Mouse (Mus musculus) urinary bladder, postnatal 14 days (tissue): ENCODE measurements around the gene Zswim1.
A peak's percentile ranks its signal among the peaks of the same experiment; 100 is the strongest.
"Not testable (repeated sequence)": the region's sequence is repeated elsewhere in the genome, so short reads cannot be mapped to it uniquely, and the experiment has no call there.

ENCODE experiments used
- DNase-seq: peaks from one replicate; pipeline ENCODE4 v3.0.0; 2021; ENCODE audit warnings: low spot score

Gene Zswim1

GRCm38 (mm10) chr2:164829090-164829489 is 6.6 kb downstream of the Zswim1 start:
- DNase-seq: no peak

- DNase-seq: no peak
These were observed 8.5 kb downstream of the Zswim1 start for GRCm38 (mm10) chr2:164831029-164831428.

GRCm38 (mm10) chr2:164832032-164832747 is 9.7 kb downstream of the Zswim1 start:
- no peak for DNase-seq

GRCm38 (mm10) chr2:164832748-164833301 is 10.3 kb downstream of the Zswim1 start, which contains the start of gene Ctsa:
Gene Ctsa, plus strand, starts transcription at chr2:164832873.
- peak; percentile 75 for DNase-seq

- peak; percentile 91 for DNase-seq
These were observed 11.0 kb downstream of the Zswim1 start, which contains the start of gene Neurl2 for GRCm38 (mm10) chr2:164833314-164833959. Gene Neurl2, minus strand, starts transcription at chr2:164833456.

- DNase-seq: no peak
These were observed 12.0 kb downstream of the Zswim1 start for GRCm38 (mm10) chr2:164834531-164834930.

GRCm38 (mm10) chr2:164835164-164835563 is 12.7 kb downstream of the Zswim1 start:
- no peak for DNase-seq

GRCm38 (mm10) chr2:164845782-164846181 is 23.3 kb downstream of the Zswim1 start:
- DNase-seq: no peak

GRCm38 (mm10) chr2:164850061-164850460 is 27.6 kb downstream of the Zswim1 start:
- DNase-seq: no peak

- DNase-seq: not testable (repeated sequence)
These were observed 33.1 kb downstream of the Zswim1 start for GRCm38 (mm10) chr2:164855572-164855971.

GRCm38 (mm10) chr2:164856309-164857100 is 34.0 kb downstream of the Zswim1 start:
- DNase-seq: no peak

- DNase-seq: peak; percentile 77
These were observed 34.8 kb downstream of the Zswim1 start, which contains the start of gene Pltp for GRCm38 (mm10) chr2:164857101-164857821. Gene Pltp, minus strand, starts transcription at chr2:164857711.

GRCm38 (mm10) chr2:164857842-164858553 is 35.5 kb downstream of the Zswim1 start:
- no peak for DNase-seq

GRCm38 (mm10) chr2:164859155-164859554 is 36.7 kb downstream of the Zswim1 start:
- no peak for DNase-seq

GRCm38 (mm10) chr2:164859640-164860432 is 37.4 kb downstream of the Zswim1 start:
- DNase-seq: no peak

- no peak for DNase-seq
These were observed 38.6 kb downstream of the Zswim1 start for GRCm38 (mm10) chr2:164861094-164861493.

- peak; percentile 66 for DNase-seq
These were observed 39.8 kb downstream of the Zswim1 start for GRCm38 (mm10) chr2:164862179-164862861.

- DNase-seq: not testable (repeated sequence)
These were observed 40.9 kb downstream of the Zswim1 start for GRCm38 (mm10) chr2:164863411-164863810.

- no peak for DNase-seq
These were observed 42.1 kb downstream of the Zswim1 start for GRCm38 (mm10) chr2:164864593-164864992.
